Mouse (Mus musculus): Measurements from ENCODE around the gene Clic4. TPM values are rescaled to one million over a fixed set of nuclear protein-coding genes. Genes with fewer than 3 reads are reported as not detected.

Clic4 gene
- polyA plus RNA-seq, 1 experiment from 2014 or later, result 100 TPM

Other genes with a start within 250 kb of the Clic4 start
- 2.3 and 2.4 TPM in 2 replicates for gene Runx3, start 152.2 kb downstream of the Clic4 start, polyA plus RNA-seq (2014; fragmentation: Nextera tagmentation; extraction: Ambion mirVana)
- gene Srrm1, start 80.5 kb upstream of the Clic4 start, polyA plus RNA-seq (2014; fragmentation: Nextera tagmentation; extraction: Ambion mirVana), result 159 and 163 TPM in 2 replicates
- gene Ncmap, start 125.4 kb upstream of the Clic4 start, polyA plus RNA-seq (2014; fragmentation: Nextera tagmentation; extraction: Ambion mirVana), result 6.8 and 7.7 TPM in 2 replicates
- gene Rcan3, start 161.0 kb upstream of the Clic4 start, polyA plus RNA-seq (2014; fragmentation: Nextera tagmentation; extraction: Ambion mirVana), result 12.7 and 14.7 TPM in 2 replicates
- 0.65 TPM in 1 of 2 replicates, not detected in the other for gene Stpg1, start 222.0 kb upstream of the Clic4 start, polyA plus RNA-seq (2014; fragmentation: Nextera tagmentation; extraction: Ambion mirVana)
- 2.9 and 3.0 TPM in 2 replicates for gene Nipal3, start 222.2 kb upstream of the Clic4 start, polyA plus RNA-seq (2014; fragmentation: Nextera tagmentation; extraction: Ambion mirVana)